Mouse (Mus musculus) myocyte (in vitro differentiated cells): ENCODE measurements around the gene Rnf11. TPM values are rescaled to one million over a fixed set of nuclear protein-coding genes. Genes with fewer than 3 reads are reported as not detected.
A peak's percentile ranks its signal among the peaks of the same experiment; 100 is the strongest.

Source experiments
- H3K27me3 ChIP-seq: one replicate; pipeline ENCODE4 v1.6.1; 2011; ENCODE audit not compliant: control insufficient read depth, insufficient read depth, insufficient read length
- H3K36me3 ChIP-seq: one replicate; pipeline ENCODE4 v1.6.1; 2011; ENCODE audit not compliant: control insufficient read depth, insufficient read depth
- H3K4me2 ChIP-seq: one replicate; pipeline ENCODE4 v1.6.1; 2011; ENCODE audit warnings: low read depth, control low read depth
- H3K4me3 ChIP-seq: one replicate; pipeline ENCODE4 v1.5.1; 2011; ENCODE audit warnings: mild to moderate bottlenecking, control low read depth, moderate library complexity
- H3K79me2 ChIP-seq: one replicate; pipeline ENCODE4 v1.6.1; 2011; ENCODE audit not compliant: control insufficient read depth, insufficient read depth
- H3ac ChIP-seq: one replicate; pipeline ENCODE4 v1.6.1; 2011; ENCODE audit not compliant: control insufficient read depth, insufficient read length
- CEBPB ChIP-seq: IDR thresholded peaks from 2 replicates; pipeline ENCODE4 v1.6.1; 2011; ENCODE audit warnings: mild to moderate bottlenecking, moderate library complexity; ENCODE audit not compliant: poor library complexity, insufficient read depth, severe bottlenecking
- E2F4 ChIP-seq: IDR thresholded peaks from one replicate; pipeline ENCODE4 v1.6.1; 2011; ENCODE audit warnings: mild to moderate bottlenecking, control low read depth, moderate library complexity; ENCODE audit not compliant: insufficient read depth
- MAX ChIP-seq: IDR thresholded peaks from one replicate; pipeline ENCODE4 v1.6.1; 2011; ENCODE audit warnings: low read depth, mild to moderate bottlenecking, control low read depth
- MYOD1 ChIP-seq, 3 experiments: IDR thresholded peaks; one replicate each; pipeline ENCODE4 v1.6.1; 2011; ENCODE audit warnings: control low read depth in 2 of 3, low read depth in 2 of 3, mild to moderate bottlenecking in 2 of 3, moderate library complexity in 1 of 3; ENCODE audit not compliant: insufficient read length in 2 of 3, control insufficient read depth in 1 of 3
- MYOG ChIP-seq, 3 experiments: IDR thresholded peaks; one replicate each; pipeline ENCODE4 v1.6.1; 2011; ENCODE audit warnings: control low read depth in 2 of 3, low read depth in 2 of 3, mild to moderate bottlenecking in 2 of 3; ENCODE audit not compliant: insufficient read length in 2 of 3, control insufficient read depth in 1 of 3, insufficient read depth in 1 of 3
- POLR2A ChIP-seq: IDR thresholded peaks from one replicate; pipeline ENCODE4 v1.6.1; 2011; ENCODE audit warnings: low read depth, mild to moderate bottlenecking, control low read depth, moderate library complexity; ENCODE audit not compliant: insufficient read length
- POLR2AphosphoS2 ChIP-seq: IDR thresholded peaks from one replicate; pipeline ENCODE4 v1.6.1; 2011; ENCODE audit warnings: low read depth, control low read depth; ENCODE audit not compliant: insufficient read length
- REST ChIP-seq: IDR thresholded peaks from one replicate; pipeline ENCODE4 v1.6.1; 2011; ENCODE audit warnings: mild to moderate bottlenecking, control low read depth, moderate library complexity; ENCODE audit not compliant: insufficient read depth, insufficient read length
- SRF ChIP-seq: IDR thresholded peaks from one replicate; pipeline ENCODE4 v1.6.1; 2011; ENCODE audit warnings: low read depth; ENCODE audit not compliant: control insufficient read depth, insufficient read length
- TCF12 ChIP-seq: IDR thresholded peaks from one replicate; pipeline ENCODE4 v1.6.1; 2011; ENCODE audit warnings: mild to moderate bottlenecking, control low read depth; ENCODE audit not compliant: poor library complexity, insufficient read depth, severe bottlenecking
- TCF3 ChIP-seq: IDR thresholded peaks from one replicate; pipeline ENCODE4 v1.6.1; 2011; ENCODE audit warnings: low read depth, control low read depth; ENCODE audit not compliant: insufficient read length
- USF1 ChIP-seq: IDR thresholded peaks from one replicate; pipeline ENCODE4 v1.6.1; 2011; ENCODE audit warnings: low read depth, mild to moderate bottlenecking, control low read depth, moderate library complexity
- polyA plus RNA-seq: library from polyadenylated mRNA; unstranded; fragments of >200 nt; fragmentation: generic; extraction: Trizol; gene quantifications from one replicate; pipeline ENCODE4 v1.2.1, GENCODE M21; 2012; ENCODE audit warnings: missing spikeins

Rnf11 gene
- polyA plus RNA-seq, 1 experiment, result 127 TPM

- Histone ChIP-seq H3ac (no peak overlapping the region), H3K4me3 (no peak overlapping the region), H3K36me3 (no peaks in the 10 kb centered on the region), H3K4me2 (no peak overlapping the region), H3K79me2 (no peaks in the 10 kb centered on the region), H3K27me3 (no peaks in the 10 kb centered on the region)
- no peak for TF ChIP-seq TCF3
- TF ChIP-seq MYOD1 (IDR thresholded peaks at IDR 0.05; ENCODE audit: control insufficient read depth in 1 of 3, insufficient read length in 2 of 3, low read depth in 2 of 3), result peak in 1 of 3 experiments; percentile 6
- TF ChIP-seq MYOG (IDR thresholded peaks at IDR 0.05; ENCODE audit: control insufficient read depth in 1 of 3, insufficient read depth in 1 of 3, insufficient read length in 2 of 3, low read depth in 2 of 3), result peak in 1 of 3 experiments; percentile 19
- TF ChIP-seq CEBPB, result no peak
- no peak for TF ChIP-seq MAX
- no peak for TF ChIP-seq POLR2AphosphoS2
Measured at GRCm38 (mm10) chr4:109430854-109431253, 53.7 kb downstream of the Rnf11 start.

GRCm38 (mm10) chr4:109430250-109430649 lies 54.3 kb downstream of the Rnf11 start:
- H3K79me2 ChIP-seq, result no peaks in the 10 kb centered on the region
- TF ChIP-seq TCF12 (no peak), POLR2A (no peak), E2F4 (no peak), TCF3 (no peak), POLR2AphosphoS2 (no peak), USF1 (no peak), MYOD1 (IDR thresholded peaks at IDR 0.05; ENCODE audit: control insufficient read depth in 1 of 3, insufficient read length in 2 of 3, low read depth in 2 of 3) (no peak), MYOG (IDR thresholded peaks at IDR 0.05; ENCODE audit: control insufficient read depth in 1 of 3, insufficient read depth in 1 of 3, insufficient read length in 2 of 3, low read depth in 2 of 3) (no peak), REST (no peak), CEBPB (no peak), SRF (no peak), MAX (no peak)
- H3ac ChIP-seq, result no peak overlapping the region
- H3K4me3 ChIP-seq, result no peak overlapping the region
- H3K4me2 ChIP-seq, result no peak overlapping the region
- no peaks in the 10 kb centered on the region for H3K27me3 ChIP-seq
- H3K36me3 ChIP-seq, result no peaks in the 10 kb centered on the region

GRCm38 (mm10) chr4:109427058-109427457 lies 57.5 kb downstream of the Rnf11 start:
- Histone ChIP-seq H3K4me3 (no peak overlapping the region), H3K27me3 (no peaks in the 10 kb centered on the region), H3K4me2 (no peak overlapping the region), H3K36me3 (no peaks in the 10 kb centered on the region), H3ac (no peak overlapping the region), H3K79me2 (no peaks in the 10 kb centered on the region)
- TF ChIP-seq MAX (no peak), TCF12 (no peak), USF1 (no peak), MYOD1 (IDR thresholded peaks at IDR 0.05; ENCODE audit: control insufficient read depth in 1 of 3, insufficient read length in 2 of 3, low read depth in 2 of 3) (no peak), MYOG (IDR thresholded peaks at IDR 0.05; ENCODE audit: control insufficient read depth in 1 of 3, insufficient read depth in 1 of 3, insufficient read length in 2 of 3, low read depth in 2 of 3) (no peak), POLR2AphosphoS2 (no peak), SRF (no peak), POLR2A (no peak), CEBPB (no peak), REST (no peak), TCF3 (no peak), E2F4 (no peak)

GRCm38 (mm10) chr4:109423438-109423837 lies 61.1 kb downstream of the Rnf11 start:
- no peak for TF ChIP-seq CEBPB
- no peak for TF ChIP-seq MYOD1 (IDR thresholded peaks at IDR 0.05; ENCODE audit: control insufficient read depth in 1 of 3, insufficient read length in 2 of 3, low read depth in 2 of 3)
- TF ChIP-seq USF1, result no peak
- TF ChIP-seq MYOG (IDR thresholded peaks at IDR 0.05; ENCODE audit: control insufficient read depth in 1 of 3, insufficient read depth in 1 of 3, insufficient read length in 2 of 3, low read depth in 2 of 3), result no peak
- no peak for TF ChIP-seq TCF3
- TF ChIP-seq MAX, result no peak
- no peak for TF ChIP-seq POLR2A
- TF ChIP-seq E2F4, result no peak
- TF ChIP-seq POLR2AphosphoS2, result no peak
- no peak for TF ChIP-seq SRF
- TF ChIP-seq REST, result no peak

GRCm38 (mm10) chr4:109422436-109422835 lies 62.1 kb downstream of the Rnf11 start:
- H3K4me2 ChIP-seq, result no peak overlapping the region
- no peaks in the 10 kb centered on the region for H3K36me3 ChIP-seq
- no peaks in the 10 kb centered on the region for H3K27me3 ChIP-seq
- H3K4me3 ChIP-seq, result no peak overlapping the region
- TF ChIP-seq E2F4 (no peak), POLR2A (no peak), USF1 (no peak), MYOD1 (IDR thresholded peaks at IDR 0.05; ENCODE audit: control insufficient read depth in 1 of 3, insufficient read length in 2 of 3, low read depth in 2 of 3) (no peak), MAX (no peak), CEBPB (no peak), MYOG (IDR thresholded peaks at IDR 0.05; ENCODE audit: control insufficient read depth in 1 of 3, insufficient read depth in 1 of 3, insufficient read length in 2 of 3, low read depth in 2 of 3) (no peak), TCF3 (no peak), SRF (no peak), TCF12 (no peak), POLR2AphosphoS2 (no peak), REST (no peak)
- no peak overlapping the region for H3ac ChIP-seq
- no peaks in the 10 kb centered on the region for H3K79me2 ChIP-seq

More at GRCm38 (mm10) chr4:109423438-109423837, 61.1 kb downstream of the Rnf11 start:
- H3K4me2 ChIP-seq, result no peak overlapping the region
- no peaks in the 10 kb centered on the region for H3K36me3 ChIP-seq
- no peaks in the 10 kb centered on the region for H3K27me3 ChIP-seq
- no peak overlapping the region for H3K4me3 ChIP-seq
- no peak overlapping the region for H3ac ChIP-seq
- no peaks in the 10 kb centered on the region for H3K79me2 ChIP-seq
